11 mouse cellular contexts compared by ENCODE assay signal in the genomic region with DNA sequence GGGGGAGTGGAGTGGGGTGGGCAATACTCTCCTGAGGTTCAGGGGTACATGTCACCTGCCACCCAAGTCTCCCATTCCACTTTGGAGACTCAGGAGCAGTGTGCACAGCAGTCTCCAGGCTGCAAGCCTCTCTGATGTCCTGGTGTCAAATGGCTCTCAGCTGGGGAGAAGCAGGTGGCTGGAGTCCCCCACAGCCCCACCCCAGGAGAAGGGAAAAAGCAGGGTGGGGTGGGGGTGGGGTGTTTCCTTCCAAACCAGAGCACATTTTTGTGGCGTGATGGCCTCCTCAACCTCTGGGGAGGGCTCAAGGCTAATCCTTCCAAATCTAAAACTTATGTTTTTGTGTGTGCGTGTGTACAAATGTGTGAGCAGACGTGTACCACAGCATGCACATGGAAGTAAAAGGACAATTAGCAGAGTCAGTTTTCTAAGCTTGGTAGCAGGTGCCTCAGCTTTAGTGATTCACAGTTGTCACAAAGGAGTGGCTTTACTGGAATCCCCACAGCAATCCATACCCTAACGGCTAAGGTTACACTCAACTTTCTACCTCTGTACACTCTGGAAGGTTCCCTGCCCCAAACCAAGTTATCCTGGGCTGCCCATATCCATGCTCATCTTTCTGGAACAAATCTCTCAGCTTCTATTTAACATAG.
DNase-seq lines count a peak whose midpoint lies in the region; ATAC-seq and TF ChIP-seq lines count a peak whose summit lies in the region.
"Had no signal": no experiment of that assay in that cellular context is flagged by ENCODE, and none has a peak within 500 bp of the region (broad histone marks: within the 10 kb centered on the region; RNA-seq: fewer than 3 reads in every experiment).

No protein-coding gene starts in this region.

- no peak for TF ChIP-seq CTCF in hindbrain, postnatal 0 days (IDR thresholded peaks at IDR 0.05; ENCODE audit: low read depth)

- H3K4me3 ChIP-seq in forebrain, embryonic 12.5 days (replicated peaks): no peak overlapping the region
- no peak overlapping the region for H3K4me3 ChIP-seq in forebrain, embryonic 15.5 days
- no peak overlapping the region for H3K4me3 ChIP-seq in liver, embryonic 13.5 days (replicated peaks)
- H3K4me3 ChIP-seq in hindbrain, postnatal 0 days (ENCODE audit: low read length): no peak overlapping the region
- H3K4me3 ChIP-seq: hindbrain, embryonic 15.5 days had no signal

- H3K36me3 ChIP-seq in forebrain, embryonic 12.5 days (replicated peaks): no peaks in the 10 kb centered on the region
- H3K36me3 ChIP-seq in forebrain, embryonic 15.5 days: no peaks in the 10 kb centered on the region
- no peaks in the 10 kb centered on the region for H3K36me3 ChIP-seq in liver, embryonic 13.5 days
- no peaks in the 10 kb centered on the region for H3K36me3 ChIP-seq in hindbrain, postnatal 0 days (ENCODE audit: insufficient read depth, low read length)
- H3K36me3 ChIP-seq: hindbrain, embryonic 15.5 days had no signal

- DNase-seq in liver, embryonic 13.5 days: no peak
- DNase-seq in liver: no peak
- no peak for DNase-seq in hindbrain, postnatal 0 days (ENCODE audit: low spot score)
- DNase-seq in skeletal muscle tissue, adult 2 months (ENCODE audit: low read depth, low spot score): peak; percentile 50
- DNase-seq in thymus, postnatal 4 days: no peak
- no peak for DNase-seq in urinary bladder, adult 18-20 months (ENCODE audit: low spot score in 2 of 2)
- DNase-seq: cerebellum, postnatal 36 days; thymus, postnatal 14 days had no signal

- H3K9ac ChIP-seq in forebrain, embryonic 12.5 days: no peak overlapping the region
- no peak overlapping the region for H3K9ac ChIP-seq in forebrain, embryonic 15.5 days (replicated peaks)
- H3K9ac ChIP-seq in liver, embryonic 13.5 days: no peak overlapping the region
- no peak overlapping the region for H3K9ac ChIP-seq in hindbrain, postnatal 0 days (replicated peaks; ENCODE audit: low read length)
- H3K9ac ChIP-seq: hindbrain, embryonic 15.5 days had no signal

- peaks cover 92% of the 10 kb centered on the region for H3K4me1 ChIP-seq in forebrain, embryonic 12.5 days
- peaks cover 68% of the 10 kb centered on the region for H3K4me1 ChIP-seq in forebrain, embryonic 15.5 days
- H3K4me1 ChIP-seq in liver, embryonic 13.5 days (replicated peaks): peaks cover 89% of the 10 kb centered on the region
- H3K4me1 ChIP-seq in hindbrain, postnatal 0 days (ENCODE audit: insufficient read depth, low read length): peaks cover 43% of the 10 kb centered on the region

- H3K27me3 ChIP-seq in forebrain, embryonic 12.5 days: no peaks in the 10 kb centered on the region
- no peaks in the 10 kb centered on the region for H3K27me3 ChIP-seq in forebrain, embryonic 15.5 days
- no peaks in the 10 kb centered on the region for H3K27me3 ChIP-seq in liver, embryonic 13.5 days
- H3K27me3 ChIP-seq in hindbrain, postnatal 0 days (ENCODE audit: insufficient read depth, low read length): no peaks in the 10 kb centered on the region
- H3K27me3 ChIP-seq: hindbrain, embryonic 15.5 days had no signal

- H3K9me3 ChIP-seq in forebrain, embryonic 12.5 days: no peaks in the 10 kb centered on the region
- H3K9me3 ChIP-seq in forebrain, embryonic 15.5 days: no peaks in the 10 kb centered on the region
- no peaks in the 10 kb centered on the region for H3K9me3 ChIP-seq in liver, embryonic 13.5 days (replicated peaks)
- no peaks in the 10 kb centered on the region for H3K9me3 ChIP-seq in hindbrain, postnatal 0 days (ENCODE audit: low read length)
- H3K9me3 ChIP-seq: hindbrain, embryonic 15.5 days had no signal

- 47% methylated on average over 4 of the region's 4 CpGs for WGBS in forebrain, embryonic 12.5 days
- 53% methylated on average over 4 of the region's 4 CpGs for WGBS in forebrain, embryonic 15.5 days
- WGBS in liver, embryonic 13.5 days (ENCODE audit: insufficient replicate concordance): 71% methylated on average over 4 of the region's 4 CpGs
- WGBS in hindbrain, postnatal 0 days: 58% methylated on average over 4 of the region's 4 CpGs

- no peak for ATAC-seq in forebrain, embryonic 12.5 days (ENCODE audit: low FRiP score)
- ATAC-seq in forebrain, embryonic 15.5 days (replicated peaks): no peak
- no peak for ATAC-seq in liver, embryonic 13.5 days (ENCODE audit: low read depth)
- ATAC-seq in hindbrain, postnatal 0 days: no peak

- H3K27ac ChIP-seq in forebrain, embryonic 12.5 days: peak overlapping the region; percentile 31; the same call in 1 of the 2 replicates
- no peak overlapping the region for H3K27ac ChIP-seq in forebrain, embryonic 15.5 days (replicated peaks)
- peak overlapping the region; percentile 30 for H3K27ac ChIP-seq in liver, embryonic 13.5 days
- 0 out of 2 replicates have a peak overlapping the region, but pooled peaks have one; percentile 41 for H3K27ac ChIP-seq in hindbrain, postnatal 0 days

- H3K4me2 ChIP-seq in forebrain, embryonic 12.5 days: no peak overlapping the region
- H3K4me2 ChIP-seq in forebrain, embryonic 15.5 days (replicated peaks): no peak overlapping the region
- H3K4me2 ChIP-seq in liver, embryonic 13.5 days: no peak overlapping the region
- H3K4me2 ChIP-seq in hindbrain, postnatal 0 days (ENCODE audit: low read depth, low read length): no peak overlapping the region
- H3K4me2 ChIP-seq: hindbrain, embryonic 15.5 days had no signal
